Mouse (Mus musculus) small intestine, adult 2 months (tissue): ENCODE results near the gene Grk1. TPM values are rescaled to one million over a fixed set of nuclear protein-coding genes. Genes with fewer than 3 reads are reported as not detected.
A peak's percentile ranks its signal among the peaks of the same experiment; 100 is the strongest.

Experiments used
- H3K27ac ChIP-seq: fragments of 200-500 bp; 2 replicates; pipeline ENCODE4 v1.5.1; 2012; ENCODE audit warnings: low read depth, low read length, control low read depth, inconsistent platforms; ENCODE audit not compliant: insufficient read depth
- H3K27me3 ChIP-seq: fragments of 200-500 bp; 2 replicates; pipeline ENCODE4 v1.6.1; 2012; ENCODE audit warnings: mild to moderate bottlenecking, moderate library complexity, low read length, inconsistent platforms; ENCODE audit not compliant: control insufficient read depth, insufficient read depth
- H3K36me3 ChIP-seq: fragments of 200-500 bp; 2 replicates; pipeline ENCODE4 v1.6.1; 2012; ENCODE audit warnings: mild to moderate bottlenecking, low read length, control low read depth, inconsistent platforms; ENCODE audit not compliant: control insufficient read depth, insufficient read depth
- H3K4me1 ChIP-seq: fragments of 200-500 bp; 2 replicates; pipeline ENCODE4 v1.6.1; 2012; ENCODE audit warnings: low read length, inconsistent platforms, mixed read lengths; ENCODE audit not compliant: control insufficient read depth, insufficient read depth, insufficient read length
- H3K4me3 ChIP-seq: fragments of 200-500 bp; 2 replicates; pipeline ENCODE4 v1.5.1; 2012; ENCODE audit warnings: low read depth, mild to moderate bottlenecking, control low read depth, inconsistent platforms, low read length, moderate library complexity
- CTCF ChIP-seq: fragments of 200-500 bp; IDR thresholded peaks from 2 replicates; pipeline ENCODE4 v1.5.1; 2012; ENCODE audit warnings: low read depth, mild to moderate bottlenecking, control low read depth, inconsistent platforms, low read length, moderate library complexity, mixed read lengths; ENCODE audit not compliant: insufficient replicate concordance, insufficient read length; ENCODE audit errors: extremely low read depth
- POLR2A ChIP-seq: fragments of 200-500 bp; IDR thresholded peaks from 2 replicates; pipeline ENCODE4 v1.6.1; 2012; ENCODE audit warnings: low read depth, mild to moderate bottlenecking, control low read depth, inconsistent platforms, low read length, moderate library complexity
- WGBS: fragments of 180-500 bp; shearing (Covaris S2); methylation state at CpG from one replicate; pipeline ENCODE4 v1.1.7; 2018; 5-methylcytosine and 5-hydroxymethylcytosine counted together
- polyA plus RNA-seq: library from polyadenylated mRNA; depleted of rRNA; stranded (reverse); fragments of >200 nt; gene quantifications from 2 replicates; pipeline ENCODE4 v1.2.3, GENCODE M21; 2012

Gene Grk1
- polyA plus RNA-seq, 1 experiment: not detected

GRCm38 (mm10) chr8:13411597-13411996 is 6.7 kb downstream of the Grk1 start:
- WGBS: 22% methylated on average over 6 of the region's 6 CpGs
- no peak for TF ChIP-seq POLR2A
- peak; percentile 92; the same call in 1 of the 2 replicates for TF ChIP-seq CTCF
- no peak overlapping the region for H3K4me3 ChIP-seq
- H3K27ac ChIP-seq: no peak overlapping the region
- H3K4me1 ChIP-seq: no peaks in the 10 kb centered on the region; the same call in 1 of the 2 replicates
- H3K27me3 ChIP-seq: no peaks in the 10 kb centered on the region
- H3K36me3 ChIP-seq: no peaks in the 10 kb centered on the region

- Histone ChIP-seq H3K4me1 (no peaks in the 10 kb centered on the region; the same call in 1 of the 2 replicates), H3K4me3 (no peak overlapping the region), H3K36me3 (no peaks in the 10 kb centered on the region), H3K27ac (no peak overlapping the region), H3K27me3 (no peaks in the 10 kb centered on the region)
- WGBS: 61% methylated on average over 13 of the region's 13 CpGs
- TF ChIP-seq POLR2A (no peak), CTCF (peak; percentile 82)
Observed at GRCm38 (mm10) chr8:13412891-13413558, 8.1 kb downstream of the Grk1 start.

DNA sequence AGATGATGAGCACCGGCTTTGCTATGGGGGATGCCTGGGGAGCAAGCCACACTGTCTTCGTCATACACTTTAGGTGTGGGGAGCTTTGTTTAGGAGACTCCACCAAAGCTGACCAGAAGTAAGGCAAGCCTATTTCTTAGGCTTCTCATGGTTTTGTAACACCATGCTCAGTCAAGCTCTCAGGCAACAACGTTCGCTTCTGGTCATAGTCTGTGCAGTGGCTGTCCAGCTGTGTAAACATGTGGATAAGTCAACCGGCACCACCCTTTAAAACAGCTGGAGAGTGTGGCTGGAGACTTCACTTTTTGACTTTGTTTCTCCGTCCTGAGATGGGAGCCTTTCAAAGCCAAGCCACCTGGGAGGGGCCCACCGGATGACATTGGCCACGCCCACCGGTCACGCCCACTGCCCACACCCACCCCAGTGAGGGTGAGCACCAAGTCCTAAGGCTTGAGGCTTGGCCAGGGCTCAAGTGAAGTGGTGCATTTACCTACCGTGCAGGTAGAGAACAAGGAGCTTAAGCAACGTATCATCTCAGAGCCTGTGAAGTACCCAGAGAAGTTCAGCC is 9.0 kb downstream of the Grk1 start:
- no peaks in the 10 kb centered on the region; the same call in 1 of the 2 replicates for H3K4me1 ChIP-seq
- H3K27me3 ChIP-seq: no peaks in the 10 kb centered on the region
- H3K36me3 ChIP-seq: no peaks in the 10 kb centered on the region
- H3K27ac ChIP-seq: no peak overlapping the region
- 32% methylated on average over 12 of the region's 12 CpGs for WGBS
- H3K4me3 ChIP-seq: no peak overlapping the region
- no peak for TF ChIP-seq CTCF
- TF ChIP-seq POLR2A: no peak

DNA sequence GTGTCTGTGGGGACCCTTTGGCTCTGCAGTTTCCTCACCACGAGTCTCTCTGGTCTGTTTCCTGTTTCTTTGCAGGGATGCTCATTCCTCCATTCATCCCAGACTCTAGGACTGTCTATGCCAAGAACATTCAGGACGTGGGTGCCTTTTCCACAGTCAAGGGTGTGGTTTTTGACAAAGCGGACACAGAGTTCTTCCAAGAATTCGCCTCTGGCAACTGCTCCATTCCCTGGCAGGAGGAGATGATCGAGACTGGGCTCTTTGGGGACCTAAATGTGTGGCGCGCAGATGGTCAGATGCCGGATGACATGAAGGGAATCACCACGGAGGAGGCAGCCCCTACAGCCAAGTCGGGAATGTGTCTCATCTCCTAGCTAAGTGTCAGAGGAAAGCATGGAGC is 11.0 kb downstream of the Grk1 start:
- TF ChIP-seq POLR2A: no peak
- TF ChIP-seq CTCF: no peak
- 71% methylated on average over 10 of the region's 10 CpGs for WGBS
- H3K27me3 ChIP-seq: no peaks in the 10 kb centered on the region

GRCm38 (mm10) chr8:13419111-13419639 is 14.3 kb downstream of the Grk1 start:
- Histone ChIP-seq H3K4me1 (no peaks in the 10 kb centered on the region), H3K27me3 (no peaks in the 10 kb centered on the region), H3K27ac (no peak overlapping the region), H3K36me3 (no peaks in the 10 kb centered on the region), H3K4me3 (no peak overlapping the region)
- 15% methylated on average over 2 of the region's 2 CpGs for WGBS
- TF ChIP-seq CTCF (no peak), POLR2A (no peak)

More for the DNA sequence above, 11.0 kb downstream of the Grk1 start:
- H3K27ac ChIP-seq: no peak overlapping the region
- H3K4me3 ChIP-seq: no peak overlapping the region
- no peaks in the 10 kb centered on the region; the same call in 1 of the 2 replicates for H3K4me1 ChIP-seq
- H3K36me3 ChIP-seq: no peaks in the 10 kb centered on the region

GRCm38 (mm10) chr8:13420970-13421369 is 16.1 kb downstream of the Grk1 start:
- H3K4me1 ChIP-seq: no peaks in the 10 kb centered on the region
- 89% methylated on average over 6 of the region's 6 CpGs for WGBS
- no peak overlapping the region for H3K4me3 ChIP-seq
- TF ChIP-seq CTCF (no peak), POLR2A (no peak)
- no peak overlapping the region for H3K27ac ChIP-seq
- no peaks in the 10 kb centered on the region for H3K36me3 ChIP-seq
- no peaks in the 10 kb centered on the region for H3K27me3 ChIP-seq

DNA sequence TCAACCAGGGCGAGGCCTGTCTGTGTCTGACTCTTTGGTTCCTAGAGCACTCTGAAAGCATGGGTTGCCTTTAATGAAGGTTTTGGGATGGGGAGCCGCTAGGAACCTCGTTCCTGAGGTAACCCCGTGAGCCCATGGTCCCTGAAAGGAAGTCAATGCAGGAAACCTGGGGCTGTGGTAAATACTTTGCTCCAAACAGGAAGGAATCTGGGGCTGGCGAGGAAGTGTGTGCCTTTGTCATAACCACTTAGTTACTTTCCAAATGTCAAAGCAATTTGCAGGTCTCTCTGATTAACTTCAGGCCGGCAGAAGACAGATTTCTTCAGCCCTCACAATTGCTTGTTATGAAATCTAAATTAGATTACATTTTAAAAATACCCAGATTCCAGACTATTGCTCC is 22.5 kb downstream of the Grk1 start:
- H3K27ac ChIP-seq: no peak overlapping the region
- no peak overlapping the region for H3K4me3 ChIP-seq
- no peaks in the 10 kb centered on the region for H3K4me1 ChIP-seq
- WGBS: 63% methylated on average over 6 of the region's 6 CpGs
- H3K36me3 ChIP-seq: no peaks in the 10 kb centered on the region
- no peaks in the 10 kb centered on the region for H3K27me3 ChIP-seq
- no peak for TF ChIP-seq POLR2A
- no peak for TF ChIP-seq CTCF
